In the genomic region with DNA sequence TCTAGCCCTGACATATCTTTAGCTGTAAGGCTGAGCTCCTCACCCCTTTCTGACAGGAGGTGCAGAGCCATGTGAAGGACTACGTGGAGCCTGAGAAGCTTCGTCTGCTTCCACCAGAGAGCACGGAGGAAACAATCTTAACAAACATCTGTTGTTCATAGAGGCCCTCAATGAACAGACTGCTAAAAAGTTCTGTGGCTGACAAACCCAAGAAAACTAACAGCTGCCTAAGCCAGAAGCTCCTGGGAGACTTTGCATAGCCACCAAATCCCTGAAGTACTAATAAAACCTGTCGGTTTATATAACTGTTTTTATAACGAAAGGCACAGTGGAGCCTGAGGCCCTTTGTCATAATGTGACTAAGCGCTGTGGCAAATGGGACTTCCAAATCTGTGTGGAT, we compare ENCODE assay signal across 13 mouse cellular contexts. TPM values are rescaled to one million over a fixed set of nuclear protein-coding genes. Genes with fewer than 3 reads are reported as not detected.
DNase-seq lines count a peak whose midpoint lies in the region; ATAC-seq and TF ChIP-seq lines count a peak whose summit lies in the region.
"Had no signal": no experiment of that assay in that cellular context is flagged by ENCODE, and none has a peak within 500 bp of the region (broad histone marks: within the 10 kb centered on the region; RNA-seq: fewer than 3 reads in every experiment).

No protein-coding gene starts in this region.

- H3K4me2 ChIP-seq in heart, postnatal 0 days (ENCODE audit: low read depth, low read length), result no peak overlapping the region
- no peak overlapping the region for H3K4me2 ChIP-seq in midbrain, embryonic 13.5 days (replicated peaks)
- no peak overlapping the region for H3K4me2 ChIP-seq in midbrain, embryonic 16.5 days (ENCODE audit: low read length)
- H3K4me2 ChIP-seq in neural tube, embryonic 14.5 days (ENCODE audit: low read depth, low read length), result no peak overlapping the region
- H3K4me2 ChIP-seq: lung, embryonic 14.5 days had no signal

- no peak for TF ChIP-seq EP300 in heart, postnatal 0 days (IDR thresholded peaks at IDR 0.05; ENCODE audit: low read depth)

- peaks cover 35% of the 10 kb centered on the region for H3K4me1 ChIP-seq in heart, postnatal 0 days (ENCODE audit: control insufficient read depth, insufficient read depth)
- H3K4me1 ChIP-seq in midbrain, embryonic 13.5 days (replicated peaks), result peaks cover 56% of the 10 kb centered on the region
- peaks cover 32% of the 10 kb centered on the region for H3K4me1 ChIP-seq in midbrain, embryonic 16.5 days (ENCODE audit: control insufficient read depth, insufficient read depth, low read length)
- H3K4me1 ChIP-seq in neural tube, embryonic 14.5 days (ENCODE audit: control insufficient read depth, insufficient read depth, low read length), result peaks cover 29% of the 10 kb centered on the region
- peaks cover 28% of the 10 kb centered on the region for H3K4me1 ChIP-seq in lung, adult 2 months (ENCODE audit: control insufficient read depth, insufficient read depth, low read length)

- no peaks in the 10 kb centered on the region for H3K9me3 ChIP-seq in heart, postnatal 0 days (replicated peaks; ENCODE audit: control insufficient read depth, low read length)
- no peaks in the 10 kb centered on the region for H3K9me3 ChIP-seq in midbrain, embryonic 13.5 days
- H3K9me3 ChIP-seq in midbrain, embryonic 16.5 days (replicated peaks; ENCODE audit: control insufficient read depth, low read length, poor library complexity, severe bottlenecking), result no peaks in the 10 kb centered on the region
- no peaks in the 10 kb centered on the region for H3K9me3 ChIP-seq in neural tube, embryonic 14.5 days (ENCODE audit: control insufficient read depth, low read length)

- no peak for TF ChIP-seq CTCF in heart, postnatal 0 days (IDR thresholded peaks at IDR 0.05; ENCODE audit: low read depth)
- TF ChIP-seq CTCF in lung, adult 2 months (IDR thresholded peaks at IDR 0.05; ENCODE audit: insufficient read depth, low read length), result no peak

- TF ChIP-seq POLR2A in lung, adult 2 months (IDR thresholded peaks at IDR 0.05; ENCODE audit: borderline replicate concordance, extremely low read depth, low read depth, low read length), result no peak

- WGBS in heart, postnatal 0 days, result 52% methylated on average over 6 of the region's 6 CpGs
- 66% methylated on average over 6 of the region's 6 CpGs for WGBS in midbrain, embryonic 13.5 days
- 52% methylated on average over 6 of the region's 6 CpGs for WGBS in midbrain, embryonic 16.5 days
- 51% methylated on average over 6 of the region's 6 CpGs for WGBS in neural tube, embryonic 14.5 days
- WGBS in lung, adult 2 months, result 40% methylated on average over 6 of the region's 6 CpGs

- ATAC-seq in heart, postnatal 0 days (ENCODE audit: insufficient read depth, low read depth), result no peak
- no peak for ATAC-seq in midbrain, embryonic 13.5 days
- ATAC-seq in midbrain, embryonic 16.5 days, result no peak
- ATAC-seq in neural tube, embryonic 14.5 days (ENCODE audit: low read depth), result no peak

- no peaks in the 10 kb centered on the region for H3K27me3 ChIP-seq in heart, postnatal 0 days (ENCODE audit: control insufficient read depth, insufficient read depth, low read length)
- no peaks in the 10 kb centered on the region for H3K27me3 ChIP-seq in midbrain, embryonic 13.5 days
- H3K27me3 ChIP-seq in midbrain, embryonic 16.5 days (ENCODE audit: control insufficient read depth, insufficient read depth, low read depth, low read length), result no peaks in the 10 kb centered on the region
- H3K27me3 ChIP-seq in neural tube, embryonic 14.5 days (ENCODE audit: control insufficient read depth, insufficient read depth, low read length), result no peaks in the 10 kb centered on the region

- no peaks in the 10 kb centered on the region for H3K36me3 ChIP-seq in heart, postnatal 0 days (replicated peaks; ENCODE audit: control insufficient read depth, insufficient read depth, low read length)
- H3K36me3 ChIP-seq in midbrain, embryonic 13.5 days, result peaks cover 4% of the 10 kb centered on the region; the same call in 1 of the 2 replicates
- no peaks in the 10 kb centered on the region for H3K36me3 ChIP-seq in midbrain, embryonic 16.5 days (ENCODE audit: control insufficient read depth, insufficient read depth, low read length)
- no peaks in the 10 kb centered on the region for H3K36me3 ChIP-seq in neural tube, embryonic 14.5 days (ENCODE audit: control insufficient read depth, insufficient read depth, low read length)

- H3K27ac ChIP-seq in heart, postnatal 0 days (ENCODE audit: low read depth), result no peak overlapping the region
- H3K27ac ChIP-seq in midbrain, embryonic 13.5 days, result peak overlapping the region; percentile 35; the same call in 1 of the 2 replicates
- no peak overlapping the region for H3K27ac ChIP-seq in midbrain, embryonic 16.5 days (ENCODE audit: low read length)
- peak overlapping the region; percentile 22; the same call in 1 of the 2 replicates for H3K27ac ChIP-seq in neural tube, embryonic 14.5 days (ENCODE audit: low read depth, low read length)

- 0 out of 2 replicates have a peak overlapping the region, but pooled peaks have one; percentile 25 for H3K9ac ChIP-seq in heart, postnatal 0 days (replicated peaks; ENCODE audit: low read depth, low read length)
- H3K9ac ChIP-seq in midbrain, embryonic 13.5 days (replicated peaks), result no peak overlapping the region; the same call in 1 of the 2 replicates
- H3K9ac ChIP-seq in midbrain, embryonic 16.5 days (ENCODE audit: low read depth, low read length), result no peak overlapping the region
- 0 out of 2 replicates have a peak overlapping the region, but pooled peaks have one; percentile 3 for H3K9ac ChIP-seq in neural tube, embryonic 14.5 days (replicated peaks; ENCODE audit: low read depth, low read length)
- H3K9ac ChIP-seq: lung, embryonic 14.5 days had no signal

- H3K4me3 ChIP-seq in heart, postnatal 0 days (ENCODE audit: low read depth, low read length), result no peak overlapping the region
- no peak overlapping the region for H3K4me3 ChIP-seq in midbrain, embryonic 13.5 days (replicated peaks)
- no peak overlapping the region for H3K4me3 ChIP-seq in midbrain, embryonic 16.5 days (ENCODE audit: low read depth, low read length)
- no peak overlapping the region for H3K4me3 ChIP-seq in neural tube, embryonic 14.5 days (ENCODE audit: low read depth, low read length)
- no peak overlapping the region for H3K4me3 ChIP-seq in lung, adult 2 months (replicated peaks; ENCODE audit: extremely low read depth, low read depth, low read length)
- H3K4me3 ChIP-seq: erythroblast, embryonic 14.5 days had no signal

- DNase-seq in heart, postnatal 0 days (ENCODE audit: low spot score), result no peak
- DNase-seq in heart, postnatal 4 days, result no peak
- peak; percentile 40 for DNase-seq in forelimb bud, embryonic 11.5 days (ENCODE audit: low read depth, low spot score)
- no peak for DNase-seq in lung, adult 2 months
- DNase-seq: cerebellum, postnatal 36 days; kidney, postnatal 4 days; lung, embryonic 14.5 days; retina, postnatal 1 day had no signal

RNA-seq across cellular contexts. Expression of a gene that starts 9.0 kb away (rescaled TPM):
- total RNA-seq in heart, postnatal 0 days (2014; rRNA removed; ENCODE audit: low replicate concordance), result 14.7 and 24.4 TPM in 2 replicates
- 38.7 and 40.0 TPM in 2 replicates for polyA plus RNA-seq in heart, postnatal 0 days (2015; fragmentation: Nextera tagmentation; extraction: Ambion mirVana)
- total RNA-seq in heart, postnatal 4 days (2021), result 10 to 100 TPM; 95.4 to 95.9 TPM
- 75.5 and 83.2 TPM in 2 replicates for polyA plus RNA-seq in midbrain, embryonic 13.5 days (2015; fragmentation: Nextera tagmentation; extraction: Ambion mirVana)
- polyA plus RNA-seq in midbrain, embryonic 16.5 days (2015; fragmentation: Nextera tagmentation; extraction: Ambion mirVana), result 36.9 and 49.2 TPM in 2 replicates
- 33.7 and 40.0 TPM in 2 replicates for polyA plus RNA-seq in neural tube, embryonic 14.5 days (2014; fragmentation: Nextera tagmentation; extraction: Ambion mirVana)
- 101 and 132 TPM in 2 replicates for polyA plus RNA-seq in lung, adult 2 months (2012; rRNA removed)

RNA-seq across cellular contexts. Expression of a gene that starts 25.7 kb away (rescaled TPM):
- 0.12 TPM in 1 of 2 replicates, not detected in the other for total RNA-seq in heart, postnatal 0 days (2014; rRNA removed; ENCODE audit: low replicate concordance)
- polyA plus RNA-seq in heart, postnatal 0 days (2015; fragmentation: Nextera tagmentation; extraction: Ambion mirVana), result 0.23 and 0.45 TPM in 2 replicates
- total RNA-seq in heart, postnatal 4 days (2021), result under 1 TPM; 0.24 to 0.32 TPM
- polyA plus RNA-seq in midbrain, embryonic 13.5 days (2015; fragmentation: Nextera tagmentation; extraction: Ambion mirVana), result not detected in 2 replicates
- polyA plus RNA-seq in midbrain, embryonic 16.5 days (2015; fragmentation: Nextera tagmentation; extraction: Ambion mirVana), result 0.30 and 0.48 TPM in 2 replicates
- polyA plus RNA-seq in neural tube, embryonic 14.5 days (2014; fragmentation: Nextera tagmentation; extraction: Ambion mirVana), result 0.12 and 0.13 TPM in 2 replicates
- 0.15 and 0.24 TPM in 2 replicates for polyA plus RNA-seq in lung, adult 2 months (2012; rRNA removed)
- total RNA-seq: megakaryocyte, adult 5-6 weeks had no signal

RNA-seq across cellular contexts. Expression of a gene that starts 32.1 kb away (rescaled TPM):
- total RNA-seq in heart, postnatal 0 days (2014; rRNA removed; ENCODE audit: low replicate concordance), result 13.9 and 15.2 TPM in 2 replicates
- 12.9 and 13.9 TPM in 2 replicates for polyA plus RNA-seq in heart, postnatal 0 days (2015; fragmentation: Nextera tagmentation; extraction: Ambion mirVana)
- 10 to 100 TPM; 16.4 to 17.1 TPM for total RNA-seq in heart, postnatal 4 days (2021)
- 15.6 and 15.9 TPM in 2 replicates for polyA plus RNA-seq in midbrain, embryonic 13.5 days (2015; fragmentation: Nextera tagmentation; extraction: Ambion mirVana)
- 14.6 and 15.7 TPM in 2 replicates for polyA plus RNA-seq in midbrain, embryonic 16.5 days (2015; fragmentation: Nextera tagmentation; extraction: Ambion mirVana)
- 14.8 and 15.4 TPM in 2 replicates for polyA plus RNA-seq in neural tube, embryonic 14.5 days (2014; fragmentation: Nextera tagmentation; extraction: Ambion mirVana)
- polyA plus RNA-seq in lung, adult 2 months (2012; rRNA removed), result 11.3 and 21.1 TPM in 2 replicates

Comparison
In these comparisons a context has a peak if more than half of its experiments do, and no peak if none do; other contexts are left out.
1. H3K27ac ChIP-seq: peak in midbrain, embryonic 13.5 days (single experiment) and neural tube, embryonic 14.5 days (single experiment); none in heart, postnatal 0 days (single experiment) and midbrain, embryonic 16.5 days (single experiment).
2. H3K9ac ChIP-seq: peak in heart, postnatal 0 days (single experiment) and neural tube, embryonic 14.5 days (single experiment); none in midbrain, embryonic 13.5 days (single experiment) and midbrain, embryonic 16.5 days (single experiment).